Comparison of ENCODE assay signal across 24 mouse cellular contexts in genomic region chr13:27059177-27059576, GRCm38 (mm10). TPM values are rescaled to one million over a fixed set of nuclear protein-coding genes. Genes with fewer than 3 reads are reported as not detected.
A peak's percentile ranks its signal among the peaks of the same experiment; 100 is the strongest.
DNase-seq lines count a peak whose midpoint lies in the region; ATAC-seq and TF ChIP-seq lines count a peak whose summit lies in the region.
"Had no signal": no experiment of that assay in that cellular context is flagged by ENCODE, and none has a peak within 500 bp of the region (broad histone marks: within the 10 kb centered on the region; RNA-seq: fewer than 3 reads in every experiment).

No protein-coding gene starts in this region.

- no peaks in the 10 kb centered on the region for H3K9me3 ChIP-seq in forebrain, embryonic 14.5 days (replicated peaks; ENCODE audit: control insufficient read depth, low read length)
- no peaks in the 10 kb centered on the region for H3K9me3 ChIP-seq in forebrain, embryonic 13.5 days (replicated peaks)
- H3K9me3 ChIP-seq in hindbrain, embryonic 16.5 days (ENCODE audit: control insufficient read depth, low read length) = no peaks in the 10 kb centered on the region
- H3K9me3 ChIP-seq: neural tube, embryonic 13.5 days had no signal

- TF ChIP-seq POLR2A in lung, adult 2 months (IDR thresholded peaks at IDR 0.05; ENCODE audit: borderline replicate concordance, extremely low read depth, low read depth, low read length) = no peak

- peak; percentile 37 for DNase-seq in forebrain, embryonic 14.5 days (ENCODE audit: low spot score)
- peak; percentile 3 for DNase-seq in lung, adult 2 months
- no peak for DNase-seq in lung, postnatal 10 days
- peak; percentile 61 to 69 for DNase-seq in layer of hippocampus, adult 2 months (ENCODE audit: low spot score in 2 of 2)
- DNase-seq in lung, postnatal 25 days (ENCODE audit: low spot score) = peak; percentile 0
- no peak for DNase-seq in adrenal gland, adult 8-10 months
- DNase-seq: embryo, embryonic 11 days; gastrocnemius, postnatal 36 days; kidney, postnatal 10 days; thymus, postnatal 4 days had no signal

- ATAC-seq in forebrain, embryonic 14.5 days = peak; percentile 40; the same call in 1 of the 2 replicates
- ATAC-seq in forebrain, embryonic 13.5 days = no peak
- no peak for ATAC-seq in hindbrain, embryonic 16.5 days
- ATAC-seq: intestine, postnatal 0 days; Patski had no signal

- no peaks in the 10 kb centered on the region for H3K4me1 ChIP-seq in forebrain, embryonic 14.5 days (ENCODE audit: control insufficient read depth, insufficient read depth, low read length)
- H3K4me1 ChIP-seq in forebrain, embryonic 13.5 days = no peaks in the 10 kb centered on the region
- H3K4me1 ChIP-seq in lung, adult 2 months (ENCODE audit: control insufficient read depth, insufficient read depth, low read length) = no peaks in the 10 kb centered on the region
- H3K4me1 ChIP-seq in hindbrain, embryonic 16.5 days (ENCODE audit: control insufficient read depth, insufficient read depth, low read depth, low read length) = no peaks in the 10 kb centered on the region
- H3K4me1 ChIP-seq: neural tube, embryonic 13.5 days had no signal

- H3K4me3 ChIP-seq in forebrain, embryonic 14.5 days (ENCODE audit: low read depth, low read length) = no peak overlapping the region
- no peak overlapping the region for H3K4me3 ChIP-seq in forebrain, embryonic 13.5 days
- H3K4me3 ChIP-seq in lung, adult 2 months (replicated peaks; ENCODE audit: extremely low read depth, low read depth, low read length) = no peak overlapping the region
- H3K4me3 ChIP-seq in layer of hippocampus, adult 2 months = no peak overlapping the region
- H3K4me3 ChIP-seq in hindbrain, embryonic 16.5 days (ENCODE audit: low read length) = no peak overlapping the region
- H3K4me3 ChIP-seq: neural tube, embryonic 13.5 days had no signal

- H3K4me2 ChIP-seq in forebrain, embryonic 14.5 days (ENCODE audit: low read length) = no peak overlapping the region
- H3K4me2 ChIP-seq in forebrain, embryonic 13.5 days = no peak overlapping the region
- no peak overlapping the region for H3K4me2 ChIP-seq in hindbrain, embryonic 16.5 days (ENCODE audit: low read length)
- H3K4me2 ChIP-seq: hindbrain, embryonic 14.5 days; neural tube, embryonic 13.5 days had no signal

- H3K36me3 ChIP-seq in forebrain, embryonic 14.5 days (ENCODE audit: control insufficient read depth, insufficient read depth, low read length) = no peaks in the 10 kb centered on the region
- H3K36me3 ChIP-seq in forebrain, embryonic 13.5 days (ENCODE audit: poor library complexity, severe bottlenecking) = no peaks in the 10 kb centered on the region
- no peaks in the 10 kb centered on the region for H3K36me3 ChIP-seq in hindbrain, embryonic 16.5 days (ENCODE audit: control insufficient read depth, insufficient read depth, low read length)
- H3K36me3 ChIP-seq: neural tube, embryonic 13.5 days had no signal

- no peak overlapping the region for H3K27ac ChIP-seq in forebrain, embryonic 14.5 days (ENCODE audit: low read depth, low read length)
- no peak overlapping the region for H3K27ac ChIP-seq in forebrain, embryonic 13.5 days
- peak overlapping the region; percentile 53; the same call in 1 of the 2 replicates for H3K27ac ChIP-seq in layer of hippocampus, adult 2 months
- H3K27ac ChIP-seq in hindbrain, embryonic 16.5 days (ENCODE audit: low read depth, low read length) = no peak overlapping the region
- H3K27ac ChIP-seq: hindbrain, embryonic 14.5 days; neural tube, embryonic 13.5 days had no signal

- no peak for TF ChIP-seq CTCF in lung, adult 2 months (IDR thresholded peaks at IDR 0.05; ENCODE audit: insufficient read depth, low read length)
- no peak for TF ChIP-seq CTCF in layer of hippocampus, adult 2 months (conservative IDR thresholded peaks at IDR 0.05)

- no peak overlapping the region for H3K9ac ChIP-seq in forebrain, embryonic 14.5 days (ENCODE audit: low read length)
- H3K9ac ChIP-seq in forebrain, embryonic 13.5 days = no peak overlapping the region
- no peak overlapping the region for H3K9ac ChIP-seq in hindbrain, embryonic 16.5 days (ENCODE audit: low read depth, low read length)
- H3K9ac ChIP-seq: hindbrain, embryonic 14.5 days; neural tube, embryonic 13.5 days had no signal

- H3K27me3 ChIP-seq in forebrain, embryonic 14.5 days (replicated peaks; ENCODE audit: control insufficient read depth, insufficient read depth, low read length) = no peaks in the 10 kb centered on the region
- H3K27me3 ChIP-seq in forebrain, embryonic 13.5 days = no peaks in the 10 kb centered on the region
- H3K27me3 ChIP-seq in hindbrain, embryonic 16.5 days (replicated peaks; ENCODE audit: control insufficient read depth, insufficient read depth, low read length) = no peaks in the 10 kb centered on the region
- H3K27me3 ChIP-seq: neural tube, embryonic 13.5 days; Patski had no signal

- 83% methylated on average over 7 of the region's 7 CpGs for WGBS in forebrain, embryonic 14.5 days
- WGBS in forebrain, embryonic 13.5 days = 84% methylated on average over 7 of the region's 7 CpGs
- WGBS in lung, adult 2 months = 64% methylated on average over 7 of the region's 7 CpGs
- 87% methylated on average over 7 of the region's 7 CpGs for WGBS in hindbrain, embryonic 16.5 days

RNA-seq across cellular contexts. Expression of gene Prl, which starts 1.8 kb away (rescaled TPM):
- not detected in 2 replicates for polyA plus RNA-seq in forebrain, embryonic 14.5 days (2014; fragmentation: Nextera tagmentation; extraction: Ambion mirVana)
- not detected in 2 replicates for polyA plus RNA-seq in forebrain, embryonic 13.5 days (2015; fragmentation: Nextera tagmentation; extraction: Ambion mirVana)
- not detected in 2 replicates for polyA plus RNA-seq in lung, adult 2 months (2012; rRNA removed)
- not detected for total RNA-seq in layer of hippocampus, adult 2 months (2021)
- total RNA-seq in adrenal gland, adult 8-10 months (2022) = not detected
- polyA plus RNA-seq in hindbrain, embryonic 16.5 days (2015; fragmentation: Nextera tagmentation; extraction: Ambion mirVana) = 0.18 and 0.36 TPM in 2 replicates
- total RNA-seq: gastrocnemius, postnatal 36 days; megakaryocyte-erythroid progenitor cell, adult 5-6 weeks; monocyte, adult 5-6 weeks had no signal
- polyA plus RNA-seq: cerebellum, adult 2 months; heart, postnatal 0 days; intestine, postnatal 0 days; limb, embryonic 14.5 days; liver, embryonic 16.5 days; Patski; testis, adult 2 months had no signal

RNA-seq across cellular contexts. Expression of gene Prl3d1, which starts 34.8 kb away (rescaled TPM):
- not detected in 2 replicates for polyA plus RNA-seq in forebrain, embryonic 14.5 days (2014; fragmentation: Nextera tagmentation; extraction: Ambion mirVana)
- not detected in 2 replicates for polyA plus RNA-seq in forebrain, embryonic 13.5 days (2015; fragmentation: Nextera tagmentation; extraction: Ambion mirVana)
- not detected in 2 replicates for polyA plus RNA-seq in lung, adult 2 months (2012; rRNA removed)
- total RNA-seq in layer of hippocampus, adult 2 months (2021) = not detected
- total RNA-seq in adrenal gland, adult 8-10 months (2022) = not detected
- not detected in 2 replicates for polyA plus RNA-seq in hindbrain, embryonic 16.5 days (2015; fragmentation: Nextera tagmentation; extraction: Ambion mirVana)
- total RNA-seq: gastrocnemius, postnatal 36 days; left cerebral cortex, adult 8-10 months; megakaryocyte-erythroid progenitor cell, adult 5-6 weeks; monocyte, adult 5-6 weeks had no signal
- polyA plus RNA-seq: cerebellum, adult 2 months; heart, postnatal 0 days; hindbrain, embryonic 14.5 days; intestine, postnatal 0 days; liver, embryonic 16.5 days; neural tube, embryonic 13.5 days; Patski; testis, adult 2 months had no signal

Comparison
In these comparisons a context has a peak if more than half of its experiments do, and no peak if none do; other contexts are left out.
1. DNase-seq: peak in forebrain, embryonic 14.5 days (single experiment), lung, adult 2 months (single experiment), layer of hippocampus, adult 2 months (2 of 2) and lung, postnatal 25 days (single experiment); none in lung, postnatal 10 days (single experiment) and adrenal gland, adult 8-10 months (single experiment).